Mouse (Mus musculus): Measurements from ENCODE around the gene Tmem178b. TPM values are rescaled to one million over a fixed set of nuclear protein-coding genes. Genes with fewer than 3 reads are reported as not detected.

The Tmem178b gene
- polyA plus RNA-seq, 1 experiment from 2014 or later = not detected

DNA sequence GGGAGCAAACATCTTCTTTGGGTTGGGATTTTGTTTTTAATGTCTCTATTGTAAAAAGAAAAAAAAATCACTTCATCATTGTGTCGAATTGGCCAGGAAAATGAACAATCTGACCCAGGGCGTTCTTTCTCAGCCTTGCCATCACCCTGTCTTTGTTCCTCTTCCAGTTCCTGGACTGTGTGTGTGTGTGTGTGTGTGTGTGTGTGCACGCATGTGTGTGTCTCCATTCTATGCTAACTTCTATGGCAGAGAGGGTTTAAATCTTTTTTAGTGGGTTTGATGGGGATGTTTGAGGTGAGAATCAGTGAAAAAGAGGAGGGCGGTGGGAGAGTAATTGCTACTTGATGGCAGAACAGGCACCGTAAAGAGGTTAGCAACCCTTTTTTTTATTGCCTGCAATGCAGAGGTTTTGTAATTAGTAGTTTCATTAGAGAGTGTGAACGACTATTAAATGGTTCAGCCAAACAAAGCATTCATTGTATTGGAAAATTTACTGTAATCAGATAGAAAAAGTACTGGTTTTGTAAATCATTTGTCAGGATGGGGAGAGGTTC, 30.2 kb downstream of the Tmem178b start:
- no peaks in the 10 kb centered on the region for H3K9me3 ChIP-seq (ENCODE audit: control insufficient read depth, low read length)
- H3K4me3 ChIP-seq (ENCODE audit: control insufficient read depth in 1 of 2, insufficient read depth in 1 of 2, low read depth in 1 of 2, low read length in 2 of 2) = no peak overlapping the region
- H3K36me3 ChIP-seq (ENCODE audit: control insufficient read depth, insufficient read depth, low read length) = no peaks in the 10 kb centered on the region
- 68% methylated on average over 6 of the region's 6 CpGs for WGBS
- H3K9ac ChIP-seq (ENCODE audit: low read length) = no peak overlapping the region
- ATAC-seq (ENCODE audit: insufficient number of reproducible peaks, insufficient read depth, low FRiP score, low read depth) = no peak
- no peaks in the 10 kb centered on the region for H3K27me3 ChIP-seq (ENCODE audit: control insufficient read depth, insufficient read depth, low read length)
- no peak overlapping the region for H3K4me2 ChIP-seq (ENCODE audit: low read length)
- H3K4me1 ChIP-seq (ENCODE audit: control insufficient read depth in 2 of 2, insufficient read depth in 2 of 2, low read length in 2 of 2) = no peaks in the 10 kb centered on the region
- no peak overlapping the region for H3K27ac ChIP-seq (replicated peaks in 1 of 2; ENCODE audit: control insufficient read depth in 1 of 2, insufficient read depth in 1 of 2, low read depth in 2 of 2, low read length in 2 of 2)

GRCm38 (mm10) chr6:39903845-39904244, 30.8 kb downstream of the Tmem178b start:
- Histone ChIP-seq H3K4me3 (ENCODE audit: control insufficient read depth in 1 of 2, insufficient read depth in 1 of 2, low read depth in 1 of 2, low read length in 2 of 2) (no peak overlapping the region), H3K36me3 (ENCODE audit: control insufficient read depth, insufficient read depth, low read length) (no peaks in the 10 kb centered on the region)
- 62% methylated on average over 11 of the region's 11 CpGs for WGBS

DNA sequence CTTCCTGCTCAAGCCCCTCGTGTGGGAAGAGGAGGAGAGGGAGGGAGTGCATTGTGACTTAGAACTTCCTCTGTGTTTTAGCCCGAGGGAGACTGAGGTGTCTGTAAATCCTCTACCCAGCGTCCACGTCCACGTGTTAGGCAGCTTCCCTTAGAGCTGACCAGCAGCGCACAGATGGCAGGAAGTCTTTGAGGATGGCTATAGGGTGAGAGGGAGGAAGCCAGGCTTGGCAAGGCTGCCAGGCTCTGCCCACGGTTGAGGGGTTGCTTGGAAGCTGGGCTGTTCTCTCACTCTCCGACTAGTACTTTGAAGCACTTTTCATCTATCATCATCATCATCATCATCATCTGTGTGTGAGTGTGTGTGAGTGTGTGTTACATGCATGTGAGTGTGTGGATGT, 41.9 kb downstream of the Tmem178b start:
- H3K36me3 ChIP-seq (ENCODE audit: control insufficient read depth, insufficient read depth, low read length) = no peaks in the 10 kb centered on the region
- ATAC-seq (ENCODE audit: insufficient number of reproducible peaks, insufficient read depth, low FRiP score, low read depth) = no peak
- no peak overlapping the region for H3K4me2 ChIP-seq (ENCODE audit: low read length)
- H3K9ac ChIP-seq (ENCODE audit: low read length) = no peak overlapping the region
- WGBS = 31% methylated on average over 8 of the region's 8 CpGs
- no peak overlapping the region for H3K4me3 ChIP-seq (ENCODE audit: control insufficient read depth in 1 of 2, insufficient read depth in 1 of 2, low read depth in 1 of 2, low read length in 2 of 2)
- H3K9me3 ChIP-seq (ENCODE audit: control insufficient read depth, low read length) = no peaks in the 10 kb centered on the region
- no peaks in the 10 kb centered on the region for H3K27me3 ChIP-seq (ENCODE audit: control insufficient read depth, insufficient read depth, low read length)
- no peaks in the 10 kb centered on the region for H3K4me1 ChIP-seq (ENCODE audit: control insufficient read depth in 2 of 2, insufficient read depth in 2 of 2, low read length in 2 of 2)
- H3K27ac ChIP-seq (replicated peaks in 1 of 2; ENCODE audit: control insufficient read depth in 1 of 2, insufficient read depth in 1 of 2, low read depth in 2 of 2, low read length in 2 of 2) = no peak overlapping the region

More at GRCm38 (mm10) chr6:39903845-39904244, 30.8 kb downstream of the Tmem178b start:
- no peaks in the 10 kb centered on the region for H3K4me1 ChIP-seq (ENCODE audit: control insufficient read depth in 2 of 2, insufficient read depth in 2 of 2, low read length in 2 of 2)
- no peaks in the 10 kb centered on the region for H3K27me3 ChIP-seq (ENCODE audit: control insufficient read depth, insufficient read depth, low read length)
- no peak overlapping the region for H3K4me2 ChIP-seq (ENCODE audit: low read length)
- H3K9ac ChIP-seq (ENCODE audit: low read length) = no peak overlapping the region
- no peak for ATAC-seq (ENCODE audit: insufficient number of reproducible peaks, insufficient read depth, low FRiP score, low read depth)
- H3K9me3 ChIP-seq (ENCODE audit: control insufficient read depth, low read length) = no peaks in the 10 kb centered on the region
- no peak overlapping the region for H3K27ac ChIP-seq (replicated peaks in 1 of 2; ENCODE audit: control insufficient read depth in 1 of 2, insufficient read depth in 1 of 2, low read depth in 2 of 2, low read length in 2 of 2)

GRCm38 (mm10) chr6:39915636-39916281, 42.7 kb downstream of the Tmem178b start:
- no peak for ATAC-seq (ENCODE audit: insufficient number of reproducible peaks, insufficient read depth, low FRiP score, low read depth)
- Histone ChIP-seq H3K36me3 (ENCODE audit: control insufficient read depth, insufficient read depth, low read length) (no peaks in the 10 kb centered on the region), H3K27me3 (ENCODE audit: control insufficient read depth, insufficient read depth, low read length) (no peaks in the 10 kb centered on the region), H3K4me3 (ENCODE audit: control insufficient read depth in 1 of 2, insufficient read depth in 1 of 2, low read depth in 1 of 2, low read length in 2 of 2) (no peak overlapping the region), H3K9ac (ENCODE audit: low read length) (no peak overlapping the region), H3K27ac (replicated peaks in 1 of 2; ENCODE audit: control insufficient read depth in 1 of 2, insufficient read depth in 1 of 2, low read depth in 2 of 2, low read length in 2 of 2) (no peak overlapping the region), H3K9me3 (ENCODE audit: control insufficient read depth, low read length) (no peaks in the 10 kb centered on the region), H3K4me1 (ENCODE audit: control insufficient read depth in 2 of 2, insufficient read depth in 2 of 2, low read length in 2 of 2) (no peaks in the 10 kb centered on the region), H3K4me2 (ENCODE audit: low read length) (no peak overlapping the region)
- WGBS = 80% methylated on average over 2 of the region's 2 CpGs

DNA sequence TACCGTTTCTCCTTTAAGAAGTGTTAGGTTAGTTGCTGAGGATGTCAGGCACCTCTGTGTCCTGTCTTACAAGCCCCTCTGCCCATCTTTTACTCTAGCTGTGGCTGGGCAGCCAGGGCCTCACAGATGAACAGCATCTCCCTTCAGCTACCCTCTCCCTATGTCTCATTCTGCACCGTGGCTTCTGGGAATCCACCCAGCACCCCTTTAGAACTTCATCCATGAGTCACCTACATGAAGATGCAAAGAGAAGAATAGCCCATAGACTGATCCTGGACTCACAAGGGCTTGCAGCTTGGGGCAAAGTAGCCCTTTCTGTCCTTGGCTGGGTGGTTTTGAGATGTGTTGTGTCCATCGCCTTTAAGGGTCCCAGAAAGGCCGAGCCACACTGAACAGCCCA, 43.4 kb downstream of the Tmem178b start:
- Histone ChIP-seq H3K4me3 (ENCODE audit: control insufficient read depth in 1 of 2, insufficient read depth in 1 of 2, low read depth in 1 of 2, low read length in 2 of 2) (no peak overlapping the region), H3K4me1 (ENCODE audit: control insufficient read depth in 2 of 2, insufficient read depth in 2 of 2, low read length in 2 of 2) (no peaks in the 10 kb centered on the region), H3K27ac (replicated peaks in 1 of 2; ENCODE audit: control insufficient read depth in 1 of 2, insufficient read depth in 1 of 2, low read depth in 2 of 2, low read length in 2 of 2) (no peak overlapping the region), H3K27me3 (ENCODE audit: control insufficient read depth, insufficient read depth, low read length) (no peaks in the 10 kb centered on the region), H3K9me3 (ENCODE audit: control insufficient read depth, low read length) (no peaks in the 10 kb centered on the region), H3K9ac (ENCODE audit: low read length) (no peak overlapping the region), H3K36me3 (ENCODE audit: control insufficient read depth, insufficient read depth, low read length) (no peaks in the 10 kb centered on the region), H3K4me2 (ENCODE audit: low read length) (no peak overlapping the region)
- no peak for ATAC-seq (ENCODE audit: insufficient number of reproducible peaks, insufficient read depth, low FRiP score, low read depth)
- 76% methylated on average over 4 of the region's 4 CpGs for WGBS

GRCm38 (mm10) chr6:39917242-39917641, 44.2 kb downstream of the Tmem178b start:
- Histone ChIP-seq H3K9ac (ENCODE audit: low read length) (no peak overlapping the region), H3K9me3 (ENCODE audit: control insufficient read depth, low read length) (no peaks in the 10 kb centered on the region), H3K36me3 (ENCODE audit: control insufficient read depth, insufficient read depth, low read length) (no peaks in the 10 kb centered on the region), H3K27ac (replicated peaks in 1 of 2; ENCODE audit: control insufficient read depth in 1 of 2, insufficient read depth in 1 of 2, low read depth in 2 of 2, low read length in 2 of 2) (no peak overlapping the region), H3K4me3 (ENCODE audit: control insufficient read depth in 1 of 2, insufficient read depth in 1 of 2, low read depth in 1 of 2, low read length in 2 of 2) (no peak overlapping the region), H3K4me2 (ENCODE audit: low read length) (no peak overlapping the region), H3K27me3 (ENCODE audit: control insufficient read depth, insufficient read depth, low read length) (no peaks in the 10 kb centered on the region), H3K4me1 (ENCODE audit: control insufficient read depth in 2 of 2, insufficient read depth in 2 of 2, low read length in 2 of 2) (no peaks in the 10 kb centered on the region)
- ATAC-seq (ENCODE audit: insufficient number of reproducible peaks, insufficient read depth, low FRiP score, low read depth) = no peak
- 44% methylated on average over 8 of the region's 8 CpGs for WGBS

DNA sequence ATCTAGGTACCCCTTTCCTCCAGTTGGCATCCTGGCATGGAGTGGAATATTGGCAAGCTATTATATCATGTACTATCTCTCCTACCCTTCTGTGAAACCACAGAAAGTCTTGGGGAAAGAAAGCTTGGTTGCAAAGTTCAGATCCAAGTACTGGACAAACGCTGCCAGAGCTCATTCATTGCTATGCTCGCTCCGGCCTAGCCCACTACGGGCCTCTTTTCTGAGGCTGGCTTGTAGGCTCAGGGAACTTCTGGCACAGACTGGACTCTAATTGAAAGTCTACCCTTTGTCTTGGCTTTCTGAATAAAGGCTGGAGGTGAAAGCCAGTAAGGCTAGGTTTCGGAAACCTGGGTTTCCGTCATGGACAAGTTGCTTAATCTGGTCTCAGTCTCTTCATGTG, 44.7 kb downstream of the Tmem178b start:
- Histone ChIP-seq H3K9ac (ENCODE audit: low read length) (no peak overlapping the region), H3K4me2 (ENCODE audit: low read length) (no peak overlapping the region), H3K27ac (replicated peaks in 1 of 2; ENCODE audit: control insufficient read depth in 1 of 2, insufficient read depth in 1 of 2, low read depth in 2 of 2, low read length in 2 of 2) (no peak overlapping the region), H3K36me3 (ENCODE audit: control insufficient read depth, insufficient read depth, low read length) (no peaks in the 10 kb centered on the region), H3K9me3 (ENCODE audit: control insufficient read depth, low read length) (no peaks in the 10 kb centered on the region), H3K4me1 (ENCODE audit: control insufficient read depth in 2 of 2, insufficient read depth in 2 of 2, low read length in 2 of 2) (no peaks in the 10 kb centered on the region), H3K4me3 (ENCODE audit: control insufficient read depth in 1 of 2, insufficient read depth in 1 of 2, low read depth in 1 of 2, low read length in 2 of 2) (no peak overlapping the region), H3K27me3 (ENCODE audit: control insufficient read depth, insufficient read depth, low read length) (no peaks in the 10 kb centered on the region)
- 86% methylated on average over 6 of the region's 6 CpGs for WGBS
- ATAC-seq (ENCODE audit: insufficient number of reproducible peaks, insufficient read depth, low FRiP score, low read depth) = no peak
